Mouse (Mus musculus) lung, adult 2 months (tissue): ENCODE measurements around the gene Inpp4b.

Experiments
- CTCF ChIP-seq: fragments of 200-500 bp; IDR thresholded peaks from 2 replicates; pipeline ENCODE4 v1.5.1; 2011; ENCODE audit warnings: mild to moderate bottlenecking, low read length, control low read depth; ENCODE audit not compliant: insufficient read depth
- POLR2A ChIP-seq: fragments of 200-500 bp; IDR thresholded peaks from 2 replicates; pipeline ENCODE4 v1.6.1; 2011; ENCODE audit warnings: low read depth, mild to moderate bottlenecking, control low read depth, low read length, borderline replicate concordance; ENCODE audit errors: extremely low read depth

GRCm38 (mm10) chr8:81609064-81609463, 266.7 kb downstream of the Inpp4b start:
- TF ChIP-seq CTCF (no peak), POLR2A (no peak)
